Mouse (Mus musculus) ZHBTc4 (cell line): Measurements from ENCODE around the gene Dlg5.

Experiments used
- DNase-seq: peaks from one replicate; pipeline ENCODE4 v3.0.0-alpha.2; 2011; ENCODE audit warnings: low read depth, low spot score

Gene Dlg5

DNA sequence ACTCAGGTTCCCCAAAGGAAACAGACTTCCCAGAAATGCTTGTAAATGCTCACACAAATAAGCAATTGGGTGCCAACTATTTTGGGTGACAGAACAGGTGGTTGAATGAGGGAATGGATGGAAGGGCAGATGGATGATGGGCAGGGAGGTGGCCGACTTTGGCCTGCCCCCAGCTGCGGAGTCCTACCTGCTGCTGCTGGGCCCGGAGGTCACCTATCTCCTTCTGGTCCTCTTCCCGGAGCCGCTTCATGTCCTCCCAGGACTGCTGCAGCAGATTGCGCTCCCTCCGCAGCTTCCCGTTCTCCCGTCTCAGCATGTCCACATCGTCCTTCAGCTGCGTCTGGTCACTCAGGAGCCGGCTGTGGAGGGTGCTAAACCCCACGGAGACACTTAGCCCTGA lies 55.6 kb downstream of the Dlg5 start:
- no peak for DNase-seq

GRCm38 (mm10) chr14:24189598-24189997 lies 56.1 kb downstream of the Dlg5 start:
- DNase-seq: no peak

GRCm38 (mm10) chr14:24185514-24185913 lies 60.2 kb downstream of the Dlg5 start:
- no peak for DNase-seq

GRCm38 (mm10) chr14:24182955-24183354 lies 62.8 kb downstream of the Dlg5 start:
- peak; percentile 25 for DNase-seq

DNA sequence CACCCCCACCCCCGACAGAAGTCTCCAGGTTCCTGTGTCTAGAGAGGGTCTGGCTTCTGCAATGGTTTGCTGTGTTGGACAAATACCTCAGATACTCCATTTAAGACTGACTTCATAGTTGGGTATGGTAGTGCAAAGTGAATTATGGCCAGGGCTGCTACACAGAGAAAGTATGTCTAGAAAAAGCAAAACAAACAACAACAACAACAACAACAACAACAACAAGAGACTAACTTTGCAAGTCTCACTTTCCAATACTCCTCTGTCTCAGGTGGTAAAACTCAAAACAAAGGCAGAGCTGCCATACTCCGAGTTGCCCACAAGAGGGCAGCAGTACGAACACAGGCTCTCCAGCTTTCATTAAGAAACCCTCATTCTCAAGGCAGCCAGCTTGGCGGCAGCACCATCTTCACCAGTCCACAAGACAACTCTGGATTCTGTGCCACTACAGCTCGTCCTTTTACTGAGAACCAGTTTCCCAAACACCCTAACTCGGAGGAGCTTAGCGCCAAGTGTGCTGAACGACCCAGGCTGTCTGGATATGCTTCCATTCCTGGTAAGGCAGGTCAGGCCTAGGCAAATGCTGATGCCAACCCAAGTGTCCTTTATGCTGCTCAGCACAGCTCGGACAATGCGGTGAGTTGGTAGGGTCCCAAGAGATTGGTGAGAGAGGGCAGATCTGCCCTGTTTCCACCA lies 63.8 kb downstream of the Dlg5 start:
- peak; percentile 85 for DNase-seq

DNA sequence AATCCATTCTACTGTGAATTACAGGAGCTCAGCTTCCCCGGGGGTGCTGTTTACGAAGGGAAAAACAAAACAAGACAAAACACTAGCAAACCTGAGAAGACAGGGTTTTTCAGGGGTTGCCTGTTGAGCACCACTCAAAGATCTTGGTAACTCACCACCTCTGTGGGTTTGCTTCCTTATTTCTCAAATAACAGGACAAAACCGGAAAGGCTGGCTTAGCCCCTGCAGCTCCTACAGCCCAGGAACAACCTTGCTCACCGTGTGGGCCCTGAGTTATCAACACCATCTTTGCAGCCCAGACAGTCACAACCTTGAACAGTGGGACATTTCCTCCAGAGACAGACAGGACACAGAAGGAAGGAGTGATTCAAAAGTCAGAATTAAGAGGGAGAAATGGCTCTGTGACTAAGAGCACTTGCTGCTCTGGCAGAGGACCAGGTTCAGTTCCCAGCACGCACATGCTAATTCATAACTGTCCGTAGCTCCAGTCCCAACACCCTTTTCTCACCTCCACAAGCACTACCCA lies 66.2 kb downstream of the Dlg5 start:
- DNase-seq: no peak

GRCm38 (mm10) chr14:24176609-24177008 lies 69.1 kb downstream of the Dlg5 start:
- no peak for DNase-seq

DNA sequence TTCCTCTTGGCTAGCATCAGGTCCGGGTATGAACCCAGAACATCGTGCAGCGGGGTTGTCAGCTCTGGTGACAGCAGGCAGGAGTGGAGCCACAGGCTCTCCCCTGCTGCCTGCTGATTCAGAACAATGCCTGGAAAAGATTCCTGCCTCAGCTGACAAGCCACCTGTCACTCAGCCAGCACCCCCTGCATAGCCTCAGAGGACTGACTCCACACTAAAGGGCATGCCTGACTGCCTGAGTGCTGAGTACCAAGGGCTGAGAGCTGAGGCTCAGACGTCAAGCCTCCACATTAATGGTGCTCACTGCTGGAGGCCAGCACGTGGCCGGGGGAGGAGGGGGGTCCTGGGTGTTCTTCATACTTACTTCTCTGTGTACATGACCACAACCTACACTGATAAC lies 72.4 kb downstream of the Dlg5 start:
- peak; percentile 17 for DNase-seq

GRCm38 (mm10) chr14:24171639-24172311 lies 73.9 kb downstream of the Dlg5 start:
- DNase-seq: no peak

DNA sequence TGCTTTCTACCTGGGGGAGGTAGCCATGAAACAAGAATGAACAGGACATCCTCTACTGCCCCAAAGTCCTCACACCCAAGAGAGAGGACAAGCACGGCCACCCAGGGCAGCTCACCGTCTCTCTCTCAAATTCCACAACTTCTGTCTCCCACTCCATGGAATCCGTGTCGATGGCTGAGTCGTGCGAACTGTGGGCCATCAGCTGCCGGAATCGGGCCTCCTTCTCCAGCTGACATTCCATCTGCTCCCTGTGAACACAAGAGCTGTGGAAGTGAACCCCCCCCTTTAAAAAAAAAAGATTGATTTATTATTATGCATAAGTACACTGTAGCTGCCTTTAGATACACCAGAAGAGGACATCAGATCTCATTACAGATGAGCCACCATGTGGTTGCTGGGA lies 79.7 kb downstream of the Dlg5 start:
- no peak for DNase-seq

- DNase-seq: no peak
Measured at GRCm38 (mm10) chr14:24164721-24165367, 80.9 kb downstream of the Dlg5 start.

DNA sequence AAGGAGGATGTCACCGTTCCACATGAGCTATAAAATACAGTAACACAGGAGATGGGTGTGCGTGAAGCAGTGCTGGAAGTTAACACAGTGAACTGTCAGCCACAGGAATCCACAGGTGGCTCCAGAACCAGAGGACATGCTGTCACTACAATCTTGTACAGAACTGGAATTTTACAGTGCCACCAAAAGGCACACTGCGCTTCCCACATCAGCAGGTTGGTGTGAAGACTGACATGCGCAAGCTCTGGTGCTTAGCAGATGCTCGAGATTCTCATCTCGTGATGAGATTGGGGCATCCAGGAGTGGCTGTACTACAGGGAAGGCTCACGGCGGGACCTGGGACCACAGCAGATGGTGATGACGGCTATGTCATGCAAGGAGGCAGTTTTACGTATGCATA lies 82.9 kb downstream of the Dlg5 start:
- peak; percentile 39 for DNase-seq

DNA sequence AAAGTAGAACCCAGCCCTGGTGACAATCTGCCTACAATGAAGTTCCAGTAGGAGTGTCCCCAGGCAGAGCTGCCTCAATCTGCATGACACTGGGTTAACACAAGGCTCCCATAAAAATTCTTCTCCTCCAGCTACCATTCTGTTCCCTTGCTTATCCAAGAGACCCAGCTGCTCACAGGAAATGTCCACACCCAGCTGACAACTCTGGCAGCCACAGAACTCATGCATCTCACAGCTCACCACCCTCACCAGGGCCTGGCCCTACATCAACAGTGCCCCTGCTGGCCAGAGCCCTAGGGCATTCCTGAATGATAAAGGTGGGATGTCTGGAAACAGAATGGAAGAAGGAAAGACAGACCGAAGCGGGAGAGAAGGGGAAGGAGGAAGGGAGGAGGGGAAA lies 96.8 kb downstream of the Dlg5 start:
- DNase-seq: peak; percentile 89

- peak; percentile 78 for DNase-seq
Measured at GRCm38 (mm10) chr14:24144821-24145220, 100.9 kb downstream of the Dlg5 start.

DNA sequence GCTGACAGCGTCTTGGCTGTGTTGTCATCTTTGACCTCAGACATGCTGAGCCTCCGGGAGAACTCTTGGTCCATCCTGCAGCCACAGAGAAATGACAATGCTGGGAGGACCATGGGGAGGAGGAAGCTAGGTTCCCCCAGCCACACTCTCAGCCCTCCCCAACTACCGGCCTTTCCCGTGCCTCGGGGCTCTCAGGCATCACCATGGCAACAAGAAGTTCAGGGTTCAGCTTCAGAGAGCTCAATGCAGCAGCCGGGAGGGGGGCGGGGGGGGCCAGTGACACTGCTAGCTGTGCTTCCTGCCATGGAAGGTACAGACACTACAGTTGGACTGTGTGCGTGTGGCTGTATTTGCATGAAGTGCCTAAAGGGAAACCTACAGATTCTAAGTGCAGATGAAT lies 101.3 kb downstream of the Dlg5 start:
- DNase-seq: peak; percentile 70

DNA sequence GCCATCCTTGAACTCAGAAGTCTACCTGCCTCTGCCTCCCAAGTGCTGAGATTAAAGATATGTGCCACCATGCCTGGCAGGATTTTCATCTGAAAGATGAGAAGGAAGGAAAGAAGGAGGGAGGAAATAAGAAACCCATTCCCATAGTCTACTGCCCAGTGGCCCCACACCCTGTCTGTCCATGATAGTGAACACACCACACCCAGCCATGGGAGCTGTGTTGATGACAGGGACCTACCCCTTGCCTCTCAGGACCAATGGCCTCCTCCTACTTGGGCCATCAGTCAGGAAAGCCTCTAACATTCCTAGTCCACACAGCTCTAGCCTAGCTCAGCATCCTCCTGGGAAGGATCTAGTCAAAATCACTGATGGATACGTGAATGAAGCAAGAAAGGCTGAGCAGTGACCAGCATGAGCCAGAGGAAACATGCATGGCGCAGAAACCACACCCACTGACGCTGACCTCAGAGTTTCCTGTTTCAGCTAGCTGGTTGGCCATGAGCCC lies 102.7 kb downstream of the Dlg5 start:
- DNase-seq: peak; percentile 60

GRCm38 (mm10) chr14:24141727-24142126 lies 104.0 kb downstream of the Dlg5 start:
- DNase-seq: peak; percentile 46

- DNase-seq: no peak
Measured at GRCm38 (mm10) chr14:24140297-24140812, 105.4 kb downstream of the Dlg5 start.

DNA sequence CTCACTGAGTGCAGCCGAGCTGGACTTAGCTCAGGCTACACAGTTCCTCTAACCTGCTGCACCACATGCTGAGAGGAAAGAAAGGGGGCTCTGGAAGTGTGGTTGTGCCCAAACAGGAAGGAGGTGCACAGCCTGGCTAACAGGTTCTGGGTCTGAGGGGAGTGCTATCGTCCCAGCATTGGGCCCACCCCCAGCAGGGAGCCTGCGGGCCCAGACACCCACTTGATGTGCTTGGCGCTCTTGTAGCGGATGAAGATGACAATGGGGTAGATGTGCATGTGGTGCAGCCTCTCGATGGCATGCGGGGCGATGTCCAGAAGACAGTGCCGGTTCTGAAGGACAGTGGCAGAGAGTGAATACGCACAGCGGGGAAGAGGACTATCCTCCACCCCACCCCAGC lies 108.8 kb downstream of the Dlg5 start:
- peak; percentile 47 for DNase-seq

DNA sequence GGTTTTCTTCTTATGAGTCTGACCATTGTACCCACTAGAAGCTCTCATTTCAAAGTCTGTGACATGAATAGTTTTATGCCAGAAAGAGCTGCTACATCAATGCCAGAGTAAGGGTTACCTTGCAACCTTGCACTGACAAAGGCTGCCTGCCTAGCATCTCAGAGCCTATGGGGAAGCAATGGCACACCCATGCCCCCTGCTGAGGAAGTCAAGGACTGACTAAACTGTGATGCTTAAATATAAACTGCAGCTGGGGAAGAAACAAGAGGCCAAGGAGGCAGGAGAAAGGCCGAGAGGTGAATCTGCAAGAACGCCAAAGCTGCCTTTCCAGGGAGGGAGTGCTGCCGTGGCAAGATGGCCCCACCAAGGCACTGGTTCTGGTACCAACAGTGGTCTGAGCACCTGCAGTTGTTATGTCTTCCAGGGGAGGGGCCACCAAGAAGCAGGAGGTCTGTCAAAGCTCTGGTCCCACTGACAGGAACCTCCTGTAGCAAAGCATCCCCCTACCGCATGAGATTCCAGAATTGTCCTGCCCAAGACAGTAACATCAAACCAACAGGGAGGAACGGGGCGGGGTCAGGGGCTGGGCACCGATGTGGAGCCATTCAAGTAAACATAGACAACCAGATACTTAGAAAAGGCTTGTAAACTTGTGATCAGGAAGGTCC lies 111.0 kb downstream of the Dlg5 start:
- DNase-seq: peak; percentile 96

GRCm38 (mm10) chr14:24133801-24134200 lies 111.9 kb downstream of the Dlg5 start:
- no peak for DNase-seq

- peak; percentile 76 for DNase-seq
Measured at GRCm38 (mm10) chr14:24132092-24132491, 113.6 kb downstream of the Dlg5 start.
